Mouse (Mus musculus): ENCODE data around the gene Ythdf2.

GRCm38 (mm10) chr4:132245643-132246042 is 33.5 kb upstream of the Ythdf2 start:
- TF ChIP-seq POLR2A (IDR thresholded peaks at IDR 0.05; ENCODE audit: extremely low read depth, insufficient read depth, low read length) (no peak), CTCF (IDR thresholded peaks at IDR 0.05; ENCODE audit: extremely low read depth, insufficient read depth, low read length) (no peak)
